Mouse (Mus musculus): ENCODE results near the gene Gm20388.

Gene Gm20388

GRCm38 (mm10) chr8:124286461-124287124, 4376.0 kb downstream of the Gm20388 start:
- peak; percentile 70 for DNase-seq (ENCODE audit: low spot score)

GRCm38 (mm10) chr8:124288215-124288864, 4377.7 kb downstream of the Gm20388 start:
- DNase-seq (ENCODE audit: low spot score), result no peak

GRCm38 (mm10) chr8:124289481-124290050, 4378.9 kb downstream of the Gm20388 start:
- no peak for DNase-seq (ENCODE audit: low spot score)

GRCm38 (mm10) chr8:124290911-124291691, 4380.5 kb downstream of the Gm20388 start:
- peak; percentile 77 for DNase-seq (ENCODE audit: low spot score)

DNA sequence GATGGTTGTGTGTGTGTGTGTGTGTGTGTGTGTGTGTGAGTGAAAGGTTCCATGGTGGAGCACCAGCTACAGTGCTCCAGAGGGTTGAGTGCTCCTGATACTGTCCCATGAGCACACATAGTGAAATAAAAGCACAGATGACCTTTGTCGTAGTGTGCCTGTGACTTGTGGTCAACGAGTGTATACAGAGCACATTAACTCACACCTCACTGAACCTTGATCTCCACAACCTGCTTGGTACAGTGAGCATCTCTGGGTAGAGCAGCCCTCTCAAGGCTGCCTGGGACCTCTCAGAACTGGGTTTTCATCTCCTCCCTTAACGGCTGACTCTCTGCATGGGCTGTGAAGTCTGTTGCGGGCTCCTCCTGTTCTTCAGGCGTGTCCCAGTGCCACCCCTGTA, 4381.1 kb downstream of the Gm20388 start:
- no peak for DNase-seq (ENCODE audit: low spot score)

GRCm38 (mm10) chr8:124292965-124293364, 4382.3 kb downstream of the Gm20388 start:
- DNase-seq (ENCODE audit: low spot score), result no peak

GRCm38 (mm10) chr8:124294425-124294824, 4383.8 kb downstream of the Gm20388 start:
- DNase-seq (ENCODE audit: low spot score), result peak; percentile 48

GRCm38 (mm10) chr8:124294900-124295299, 4384.3 kb downstream of the Gm20388 start:
- DNase-seq (ENCODE audit: low spot score), result peak; percentile 87

GRCm38 (mm10) chr8:124295357-124295756, 4384.7 kb downstream of the Gm20388 start:
- DNase-seq (ENCODE audit: low spot score), result no peak

DNA sequence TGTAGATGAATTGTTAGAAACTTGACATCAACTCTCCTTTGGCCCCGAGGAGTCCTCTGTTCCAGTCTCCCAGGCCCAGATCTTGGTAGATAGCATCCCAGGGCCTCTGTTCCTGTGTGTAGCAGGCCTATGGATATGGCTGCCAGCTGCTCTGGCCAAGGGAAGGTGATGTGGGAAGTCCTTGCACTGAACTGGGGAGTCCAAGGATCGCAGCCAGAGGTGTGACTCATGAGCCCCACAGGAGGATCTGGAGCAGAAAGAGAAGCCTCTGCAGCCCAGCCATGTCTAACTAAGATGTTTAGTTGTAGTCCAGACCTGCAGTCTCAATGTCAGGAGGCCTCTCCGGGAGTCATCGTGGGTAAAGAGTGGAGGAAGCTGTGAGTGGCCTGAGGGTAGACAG, 4390.9 kb downstream of the Gm20388 start:
- DNase-seq (ENCODE audit: low spot score), result peak; percentile 39

GRCm38 (mm10) chr8:124301935-124302555, 4391.4 kb downstream of the Gm20388 start:
- no peak for DNase-seq (ENCODE audit: low spot score)

GRCm38 (mm10) chr8:124303211-124303902, 4392.7 kb downstream of the Gm20388 start:
- DNase-seq (ENCODE audit: low spot score), result no peak

- no peak for DNase-seq (ENCODE audit: low spot score)
Measured at GRCm38 (mm10) chr8:124304141-124304540, 4393.5 kb downstream of the Gm20388 start.

- DNase-seq (ENCODE audit: low spot score), result no peak
Measured at GRCm38 (mm10) chr8:124306574-124306973, 4395.9 kb downstream of the Gm20388 start.

GRCm38 (mm10) chr8:124307700-124308099, 4397.1 kb downstream of the Gm20388 start:
- DNase-seq (ENCODE audit: low spot score), result no peak

DNA sequence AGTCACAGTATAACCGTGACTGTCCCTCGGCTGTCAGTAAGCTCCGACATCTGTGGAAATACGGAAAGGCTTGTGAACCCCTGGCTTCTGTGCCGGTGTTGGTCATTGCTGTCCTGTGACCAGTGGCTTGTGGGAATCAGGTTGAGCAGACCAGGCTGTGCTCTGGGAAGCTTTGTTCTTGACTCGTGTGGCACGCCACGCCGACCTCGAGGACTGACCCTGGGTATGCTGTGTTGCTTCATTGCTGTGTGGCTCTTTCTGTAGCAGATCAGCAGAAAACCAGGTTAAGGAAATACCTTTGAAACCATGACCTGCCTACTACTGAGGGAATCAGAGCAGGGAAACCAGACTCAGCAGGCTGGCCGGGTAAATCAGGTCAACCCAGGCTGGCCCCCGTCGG, 4399.9 kb downstream of the Gm20388 start:
- DNase-seq (ENCODE audit: low spot score), result no peak

GRCm38 (mm10) chr8:124311111-124311510, 4400.5 kb downstream of the Gm20388 start:
- no peak for DNase-seq (ENCODE audit: low spot score)

GRCm38 (mm10) chr8:124311723-124312122, 4401.1 kb downstream of the Gm20388 start:
- DNase-seq (ENCODE audit: low spot score), result no peak

- no peak for DNase-seq (ENCODE audit: low spot score)
Measured at GRCm38 (mm10) chr8:124312228-124312627, 4401.6 kb downstream of the Gm20388 start.

GRCm38 (mm10) chr8:124314803-124315202, 4404.2 kb downstream of the Gm20388 start:
- DNase-seq (ENCODE audit: low spot score), result no peak

- DNase-seq (ENCODE audit: low spot score), result peak; percentile 85
Measured at GRCm38 (mm10) chr8:124316466-124317136, 4406.0 kb downstream of the Gm20388 start.

All from MN1 (cell line).